Mouse (Mus musculus) kidney, adult 2 months (tissue): ENCODE results near the gene Smarcd1.
A peak's percentile ranks its signal among the peaks of the same experiment; 100 is the strongest.

Source experiments
- CTCF ChIP-seq: fragments of 200-500 bp; conservative IDR thresholded peaks from 2 replicates; pipeline ENCODE4 v1.5.1; 2011; ENCODE audit warnings: low read depth, mild to moderate bottlenecking, control low read depth, low read length, moderate library complexity, mixed read lengths; ENCODE audit not compliant: insufficient read depth, insufficient read length
- POLR2A ChIP-seq: fragments of 200-500 bp; IDR thresholded peaks from one replicate; pipeline ENCODE4 v1.6.1; 2011; ENCODE audit warnings: low read depth, low read length, control low read depth

DNA sequence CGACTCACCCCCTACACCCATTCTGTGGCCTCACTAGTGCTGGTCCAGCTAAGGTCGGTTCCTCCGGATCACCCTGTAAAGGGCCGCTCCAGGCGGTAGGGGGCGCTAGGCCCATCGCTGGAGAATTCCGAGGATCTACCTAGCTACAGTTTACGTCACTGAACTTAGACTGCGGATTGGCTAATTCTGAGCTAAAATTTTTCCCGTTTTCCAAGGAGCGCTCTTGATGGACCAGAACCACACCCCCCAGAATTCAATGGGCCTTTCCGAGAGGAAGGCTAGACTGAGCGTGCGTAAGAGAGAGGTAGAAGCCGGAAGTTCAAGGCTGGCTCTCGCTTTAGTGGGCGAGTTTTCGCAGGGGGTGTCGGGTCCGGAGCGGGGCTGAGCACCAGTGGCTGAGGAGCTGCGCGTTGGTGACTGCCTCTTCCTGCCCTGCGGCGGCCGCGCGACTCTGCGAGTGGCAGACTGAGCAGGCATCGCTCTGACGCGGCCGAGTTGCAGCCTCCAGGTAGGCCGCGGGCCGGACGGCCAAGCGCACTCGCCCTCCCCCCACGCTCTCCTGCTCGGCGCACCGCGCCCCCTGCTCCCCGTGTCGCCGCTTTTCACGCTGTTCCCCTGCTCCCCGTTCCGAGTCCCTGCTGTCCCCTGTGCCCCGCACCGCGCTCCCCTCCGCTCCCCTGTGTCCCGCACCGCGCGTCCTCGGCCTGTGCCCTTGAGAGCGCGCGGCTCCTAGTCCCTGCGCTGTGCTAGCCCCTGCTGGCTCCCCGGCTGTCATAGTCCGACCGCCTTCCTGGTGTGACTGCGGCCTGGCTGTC is 23.6 kb downstream of the Smarcd1 start, which contains the start of gene Cox14:
- TF ChIP-seq CTCF: peak; percentile 97
- TF ChIP-seq POLR2A: peak; percentile 84
